Mouse (Mus musculus): ENCODE measurements around the gene Gm17428. TPM values are rescaled to one million over a fixed set of nuclear protein-coding genes. Genes with fewer than 3 reads are reported as not detected.
"Not testable (repeated sequence)": the region's sequence is repeated elsewhere in the genome, so short reads cannot be mapped to it uniquely, and the experiment has no call there.

The Gm17428 gene
- total RNA-seq (2017): not detected in 2 replicates

GRCm38 (mm10) chr14:54976633-54977032, at the start of gene Gm17428:
Gene Gm17428 (plus strand): TSS chr14:54976933.
- ATAC-seq (ENCODE audit: extremely low read depth, insufficient number of reproducible peaks, low FRiP score, poor library complexity, severe bottlenecking): no peak

- ATAC-seq (ENCODE audit: extremely low read depth, insufficient number of reproducible peaks, low FRiP score, poor library complexity, severe bottlenecking): no peak
Observed at GRCm38 (mm10) chr14:54927296-54927695, 49.4 kb upstream of the Gm17428 start.

DNA sequence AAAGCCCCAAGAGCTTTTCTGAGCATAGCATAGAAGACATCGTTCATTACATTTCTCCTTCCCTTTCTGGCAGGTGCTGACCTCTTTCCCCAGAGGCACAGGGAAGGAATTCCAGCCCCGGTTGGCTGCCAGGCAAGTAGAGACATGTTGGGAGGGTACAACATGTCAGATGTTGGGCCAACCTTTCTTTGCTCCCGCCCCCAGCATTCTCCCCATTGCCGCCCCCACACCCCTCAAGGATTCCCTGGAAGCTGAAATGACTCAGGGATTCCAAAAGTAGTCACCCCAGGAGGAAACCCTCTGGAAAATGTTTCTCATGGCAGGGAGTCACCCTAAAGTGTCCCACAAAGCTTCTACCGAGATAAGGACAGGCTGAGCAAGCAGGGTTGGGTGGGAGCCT, 46.9 kb upstream of the Gm17428 start:
- no peak for ATAC-seq (ENCODE audit: extremely low read depth, insufficient number of reproducible peaks, low FRiP score, poor library complexity, severe bottlenecking)

GRCm38 (mm10) chr14:54930431-54930830, 46.3 kb upstream of the Gm17428 start:
- ATAC-seq (ENCODE audit: extremely low read depth, insufficient number of reproducible peaks, low FRiP score, poor library complexity, severe bottlenecking): no peak

DNA sequence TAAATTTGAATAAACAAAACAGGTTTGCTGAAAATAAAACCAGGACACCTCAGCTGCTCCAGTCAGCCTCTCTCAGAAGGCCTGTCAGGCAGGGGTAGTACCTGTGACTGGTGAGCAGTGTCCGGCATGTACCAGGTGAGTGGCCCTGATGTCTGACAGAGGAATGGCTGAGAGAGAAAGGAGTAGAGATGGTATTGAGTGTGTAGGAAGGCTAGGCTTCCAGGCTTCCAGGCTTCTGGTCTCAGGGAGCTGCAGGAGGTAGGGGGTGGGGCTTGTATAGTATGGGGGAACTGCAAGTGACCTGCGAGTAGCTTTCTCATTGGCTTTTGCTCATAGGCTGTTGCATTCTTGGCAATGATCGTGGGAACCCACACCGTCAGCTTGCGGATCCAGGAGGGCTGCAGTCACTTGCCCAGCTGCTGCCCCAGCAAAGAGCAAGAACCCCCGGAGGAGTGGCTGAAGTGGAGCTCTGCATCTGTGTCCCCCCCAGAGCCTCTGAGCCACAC, 44.0 kb upstream of the Gm17428 start, which contains the start of gene Il25:
Gene Il25 (plus strand): TSS at position 51 of the 506 bp plus-strand sequence.
- no peak for ATAC-seq (ENCODE audit: extremely low read depth, insufficient number of reproducible peaks, low FRiP score, poor library complexity, severe bottlenecking)

GRCm38 (mm10) chr14:54935904-54936830, 40.6 kb upstream of the Gm17428 start, which contains the start of gene Cmtm5:
Gene Cmtm5 (plus strand): TSS chr14:54936261.
- ATAC-seq (ENCODE audit: extremely low read depth, insufficient number of reproducible peaks, low FRiP score, poor library complexity, severe bottlenecking): no peak

DNA sequence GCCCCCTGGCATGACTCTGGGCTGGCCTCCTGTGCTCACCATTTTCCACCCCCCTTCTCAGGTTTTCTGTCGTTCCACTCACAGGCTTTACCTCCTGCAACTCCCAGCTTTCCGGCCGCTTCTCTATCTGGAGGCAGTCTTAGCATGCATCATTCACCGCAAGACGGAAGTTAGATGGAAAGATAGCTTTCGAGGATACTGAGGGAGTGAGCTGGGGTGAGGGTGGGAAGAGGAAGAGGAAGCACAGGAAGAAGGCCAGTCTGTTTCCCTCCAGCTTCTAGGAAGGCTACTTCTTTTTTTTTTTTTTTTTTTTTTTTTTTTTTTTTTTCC, 39.9 kb upstream of the Gm17428 start:
- ATAC-seq (ENCODE audit: extremely low read depth, insufficient number of reproducible peaks, low FRiP score, poor library complexity, severe bottlenecking): no peak

- ATAC-seq (ENCODE audit: extremely low read depth, insufficient number of reproducible peaks, low FRiP score, poor library complexity, severe bottlenecking): no peak
Observed at GRCm38 (mm10) chr14:54937361-54938182, 39.2 kb upstream of the Gm17428 start.

- ATAC-seq (ENCODE audit: extremely low read depth, insufficient number of reproducible peaks, low FRiP score, poor library complexity, severe bottlenecking): no peak
Observed at GRCm38 (mm10) chr14:54938431-54939219, 38.1 kb upstream of the Gm17428 start.

GRCm38 (mm10) chr14:54939434-54940175, 37.1 kb upstream of the Gm17428 start:
- peak; percentile 33; the same call in 1 of the 2 replicates for ATAC-seq (ENCODE audit: extremely low read depth, insufficient number of reproducible peaks, low FRiP score, poor library complexity, severe bottlenecking)

GRCm38 (mm10) chr14:54940176-54940530, 36.6 kb upstream of the Gm17428 start:
- ATAC-seq (ENCODE audit: extremely low read depth, insufficient number of reproducible peaks, low FRiP score, poor library complexity, severe bottlenecking): no peak

- ATAC-seq (ENCODE audit: extremely low read depth, insufficient number of reproducible peaks, low FRiP score, poor library complexity, severe bottlenecking): no peak
Observed at GRCm38 (mm10) chr14:54941024-54941978, 35.4 kb upstream of the Gm17428 start.

DNA sequence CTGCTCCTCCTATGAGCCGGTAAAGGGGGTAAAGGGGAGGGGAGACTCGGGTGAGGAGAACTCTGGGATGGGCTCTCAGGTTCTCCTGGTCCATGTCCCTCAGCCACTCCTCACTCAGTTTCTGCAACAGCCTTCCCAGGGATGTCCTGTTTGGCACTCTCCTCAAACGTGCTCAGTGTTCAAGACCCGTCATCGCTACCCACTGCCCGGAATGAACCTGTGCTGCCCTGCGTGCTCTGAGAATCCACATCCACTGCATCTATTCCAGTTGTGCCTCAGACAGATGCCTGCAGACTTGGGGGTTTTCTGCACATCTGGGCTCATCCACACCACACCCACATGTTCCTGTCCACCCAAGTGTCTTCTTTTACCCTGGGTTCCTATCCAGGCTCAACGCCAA, 34.3 kb upstream of the Gm17428 start:
- ATAC-seq (ENCODE audit: extremely low read depth, insufficient number of reproducible peaks, low FRiP score, poor library complexity, severe bottlenecking): no peak

DNA sequence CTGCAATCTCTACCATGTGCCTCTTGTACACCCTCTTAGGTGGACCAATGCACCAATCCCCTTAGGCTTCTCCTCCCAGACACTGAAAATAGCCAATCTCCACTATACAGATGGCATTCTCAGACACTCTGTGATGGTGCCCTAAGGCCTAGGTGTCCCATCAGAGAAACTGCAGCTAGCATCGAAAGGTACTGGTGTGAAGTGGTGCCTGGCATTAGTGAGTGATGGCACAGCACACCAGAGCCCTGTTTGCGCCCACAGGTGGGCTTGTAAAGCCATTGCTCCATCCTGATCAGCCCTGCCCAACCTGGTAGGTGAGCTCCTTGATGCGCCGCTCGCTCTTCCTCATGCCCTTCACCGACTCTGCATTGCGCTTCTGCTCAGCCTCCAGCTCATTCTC, 32.8 kb upstream of the Gm17428 start:
- ATAC-seq (ENCODE audit: extremely low read depth, insufficient number of reproducible peaks, low FRiP score, poor library complexity, severe bottlenecking): no peak

DNA sequence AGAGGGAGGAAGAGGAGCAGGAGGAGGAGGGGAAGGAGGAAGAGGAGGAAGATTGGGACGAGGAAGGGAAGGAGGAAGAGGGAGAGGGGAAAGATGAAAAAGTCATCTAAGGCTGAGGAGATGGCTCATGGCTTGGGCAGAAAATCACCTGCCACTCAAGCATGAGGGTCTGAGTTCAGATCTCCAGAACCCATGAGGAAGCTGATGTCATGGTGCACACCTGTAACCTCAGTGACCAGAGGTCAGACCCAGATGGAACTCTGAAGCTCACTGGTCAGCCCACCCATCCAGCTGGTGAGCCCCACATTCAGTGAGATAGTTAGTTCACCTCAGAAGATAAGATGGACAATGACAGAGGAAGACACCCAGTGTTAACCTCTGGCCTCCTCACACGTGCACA, 31.8 kb upstream of the Gm17428 start:
- no peak for ATAC-seq (ENCODE audit: extremely low read depth, insufficient number of reproducible peaks, low FRiP score, poor library complexity, severe bottlenecking)

DNA sequence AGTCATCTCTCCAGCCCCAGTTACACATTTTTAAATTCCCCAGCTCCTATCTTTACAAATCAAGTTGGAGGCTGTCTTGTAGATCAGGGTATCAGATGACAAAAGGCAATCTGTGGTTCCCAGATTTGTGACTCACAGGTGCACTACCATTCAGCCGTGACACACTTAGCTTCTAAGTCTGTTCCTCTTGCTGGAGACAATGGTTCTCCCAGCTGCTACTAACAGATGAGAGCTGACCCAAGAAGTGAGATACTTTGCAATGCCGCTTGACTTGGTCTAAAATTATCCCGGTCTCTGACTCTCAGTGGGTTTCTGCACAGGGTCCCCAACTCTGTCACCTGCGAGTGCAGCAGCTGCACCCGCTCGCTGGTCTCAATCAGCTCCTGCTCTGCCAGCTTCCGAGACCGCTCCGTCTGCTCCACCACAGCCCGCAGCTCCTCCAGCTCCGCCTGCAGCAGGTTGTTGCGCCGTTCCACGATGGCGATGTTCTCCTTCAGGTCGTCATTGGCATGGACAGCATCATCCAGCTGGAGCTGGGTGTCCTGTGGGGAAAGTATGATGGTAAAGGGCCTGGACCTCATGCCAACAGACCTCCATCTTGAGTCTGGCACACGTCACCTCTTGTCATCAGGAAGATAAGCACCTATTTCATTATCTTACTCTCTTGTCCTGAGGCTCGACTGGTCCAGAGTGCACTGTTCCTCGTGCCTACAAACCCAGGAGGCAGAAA, 30.6 kb upstream of the Gm17428 start:
- no peak for ATAC-seq (ENCODE audit: extremely low read depth, insufficient number of reproducible peaks, low FRiP score, poor library complexity, severe bottlenecking)

DNA sequence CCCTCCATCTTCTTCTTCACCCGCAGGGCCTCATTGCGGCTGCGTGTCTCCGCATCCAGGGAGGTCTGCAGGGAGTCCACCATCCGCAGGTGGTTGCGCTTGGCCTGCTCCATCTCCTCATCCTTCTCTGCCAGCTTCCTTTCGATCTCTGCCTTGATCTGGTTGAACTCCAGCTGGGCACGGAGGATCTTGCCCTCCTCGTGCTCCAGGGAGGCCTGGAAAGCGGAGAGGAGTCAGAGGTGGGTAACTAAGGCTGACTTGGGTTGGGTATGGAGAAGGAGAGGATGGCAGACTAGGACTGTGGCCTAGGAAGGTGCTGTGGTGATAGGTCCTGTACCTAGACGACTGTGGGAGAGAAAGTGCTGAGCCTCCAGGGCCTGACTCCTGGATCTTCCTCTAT, 29.7 kb upstream of the Gm17428 start:
- ATAC-seq (ENCODE audit: extremely low read depth, insufficient number of reproducible peaks, low FRiP score, poor library complexity, severe bottlenecking): not testable (repeated sequence)

Data from neutrophil, adult 5-6 weeks (primary cell).